Mouse (Mus musculus): ENCODE results near the gene Fars2.

- TF ChIP-seq GATA1 (IDR thresholded peaks at IDR 0.05; ENCODE audit: borderline replicate concordance, low read length) (no peak), CTCF (IDR thresholded peaks at IDR 0.05; ENCODE audit: low read depth, low read length) (no peak), POLR2AphosphoS5 (IDR thresholded peaks at IDR 0.05; ENCODE audit: insufficient replicate concordance, low read depth, low read length) (no peak), TAL1 (conservative IDR thresholded peaks at IDR 0.05; ENCODE audit: low read depth, low read length) (no peak)
Observed at GRCm38 (mm10) chr13:36202496-36202895, 85.3 kb downstream of the Fars2 start.
